Mouse (Mus musculus) thymus, postnatal 4 days (tissue): ENCODE measurements around the gene Cyp2d22.
A peak's percentile ranks its signal among the peaks of the same experiment; 100 is the strongest.

ENCODE experiments used
- DNase-seq: peaks from one replicate; pipeline ENCODE4 v3.0.0; 2021

Gene Cyp2d22

DNA sequence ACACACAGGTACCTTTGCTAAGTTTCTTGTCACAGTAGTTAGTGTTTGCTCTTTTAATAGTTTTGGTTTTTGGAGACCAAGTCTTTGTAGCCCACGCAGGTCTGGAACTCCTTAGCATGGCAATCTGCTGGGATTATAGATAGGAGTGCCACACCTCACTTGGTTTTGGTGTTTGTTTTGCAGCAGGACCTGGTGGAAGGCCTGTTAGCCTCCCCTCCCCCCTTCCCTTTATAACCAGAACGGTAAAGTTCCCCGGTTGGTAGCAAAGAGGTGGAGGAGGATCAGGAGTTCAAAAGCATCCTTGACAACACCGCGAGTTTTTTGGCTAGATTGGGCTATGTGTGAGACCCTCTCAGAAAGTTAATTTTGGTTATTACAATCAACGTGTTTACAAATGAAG, 35.1 kb downstream of the Cyp2d22 start:
- DNase-seq = no peak

DNA sequence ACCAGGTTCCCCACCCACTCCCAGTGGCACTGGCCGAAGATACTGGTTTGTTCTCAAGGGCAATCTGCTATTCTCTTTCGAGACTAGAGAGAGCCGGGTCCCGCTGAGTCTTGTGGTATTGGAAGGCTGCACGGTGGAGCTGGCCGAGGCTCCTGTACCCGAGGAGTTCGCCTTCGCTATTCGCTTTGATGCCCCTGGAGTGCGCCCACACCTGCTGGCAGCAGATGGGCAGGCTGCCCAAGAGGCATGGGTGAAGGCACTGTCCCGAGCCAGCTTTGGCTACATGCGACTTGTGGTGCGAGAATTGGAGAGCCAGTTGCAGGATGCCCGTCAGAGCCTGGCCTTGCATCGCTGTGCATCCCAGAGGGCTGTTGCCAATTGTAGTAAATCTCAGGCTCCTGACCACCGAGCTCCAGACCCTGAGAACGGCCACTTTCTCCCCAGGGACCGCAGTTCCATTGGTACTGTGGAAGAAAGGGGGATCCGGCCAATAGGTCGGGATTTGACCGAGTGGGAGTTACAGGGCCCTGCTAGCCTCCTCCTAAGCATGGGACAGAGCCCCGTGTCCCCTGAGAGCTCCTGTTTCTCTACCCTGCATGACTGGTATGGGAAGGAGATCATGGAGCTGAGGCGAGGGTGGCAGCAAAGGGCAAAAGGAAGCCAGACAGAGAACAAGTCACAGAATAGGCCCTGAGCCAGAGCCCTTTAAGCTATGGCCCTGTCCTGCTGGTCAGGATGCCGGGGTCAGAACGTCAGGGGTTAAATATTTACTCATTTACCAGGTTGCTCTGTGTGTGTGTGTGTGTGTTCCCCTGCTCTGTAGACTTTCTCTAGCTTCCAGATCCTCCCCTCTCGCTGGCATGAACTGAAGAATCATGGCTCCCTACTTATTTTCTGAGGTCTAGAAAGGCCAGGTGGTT, 36.4 kb downstream of the Cyp2d22 start:
- DNase-seq = no peak

DNA sequence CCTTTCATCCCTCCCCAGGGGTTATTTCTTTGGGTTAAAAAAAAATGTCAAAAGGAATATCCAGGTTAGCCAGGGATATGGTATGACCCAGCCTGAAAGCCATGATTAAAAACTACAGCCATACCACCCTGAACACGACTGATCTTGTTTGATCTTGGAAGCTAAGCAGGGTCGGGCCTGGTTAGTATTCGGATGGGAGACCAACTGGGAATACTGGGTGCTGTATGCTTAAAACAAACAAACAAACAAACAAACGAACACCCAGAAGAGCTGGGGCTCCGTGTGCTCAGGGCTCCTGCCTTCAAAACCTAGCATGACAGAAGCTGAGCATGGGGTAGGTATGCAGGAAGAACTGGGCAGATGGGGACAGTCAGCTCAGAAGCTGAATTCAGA, 37.5 kb downstream of the Cyp2d22 start:
- peak; percentile 23 for DNase-seq

DNA sequence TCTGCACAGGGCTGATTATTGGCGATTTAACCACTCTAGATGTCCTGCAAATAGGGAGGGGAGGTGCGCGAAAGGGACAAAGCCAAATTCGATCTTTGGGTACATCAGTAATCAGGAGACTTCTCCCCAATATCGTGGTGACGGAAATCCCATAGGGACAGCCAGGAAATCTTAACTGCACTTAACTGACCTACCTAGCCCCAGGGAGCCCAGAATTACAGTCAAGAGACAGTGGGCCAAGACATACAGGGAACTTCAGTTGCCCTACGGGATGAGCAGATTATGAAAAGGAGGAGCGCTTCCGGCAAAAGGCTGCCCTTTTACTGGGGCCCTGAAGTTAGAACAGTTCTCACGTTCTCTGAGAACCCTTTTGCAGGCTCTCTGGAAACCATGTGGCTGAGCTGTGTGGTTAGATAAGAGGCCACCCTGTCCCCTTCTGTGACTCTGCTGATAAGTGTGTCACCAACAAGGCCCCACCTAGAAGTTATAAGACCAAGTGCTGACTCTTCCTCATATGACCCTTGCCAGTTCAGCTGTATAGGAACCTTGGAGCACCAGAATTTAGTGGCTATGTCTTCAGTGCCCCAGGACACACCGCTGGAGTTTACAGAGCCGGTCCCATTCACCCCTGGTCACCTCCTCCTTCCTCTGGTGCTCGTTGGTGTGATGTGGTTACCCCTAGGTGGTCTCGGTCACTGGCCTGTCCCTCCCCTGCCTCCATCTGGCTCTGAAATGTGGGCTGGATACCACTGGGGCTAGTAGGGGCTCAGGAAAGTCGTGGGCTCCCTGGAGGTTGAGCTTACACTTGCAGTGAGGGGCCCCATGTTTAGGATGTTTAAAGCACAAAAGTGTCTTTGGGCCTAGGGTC, 38.2 kb downstream of the Cyp2d22 start:
- DNase-seq = peak; percentile 48

DNA sequence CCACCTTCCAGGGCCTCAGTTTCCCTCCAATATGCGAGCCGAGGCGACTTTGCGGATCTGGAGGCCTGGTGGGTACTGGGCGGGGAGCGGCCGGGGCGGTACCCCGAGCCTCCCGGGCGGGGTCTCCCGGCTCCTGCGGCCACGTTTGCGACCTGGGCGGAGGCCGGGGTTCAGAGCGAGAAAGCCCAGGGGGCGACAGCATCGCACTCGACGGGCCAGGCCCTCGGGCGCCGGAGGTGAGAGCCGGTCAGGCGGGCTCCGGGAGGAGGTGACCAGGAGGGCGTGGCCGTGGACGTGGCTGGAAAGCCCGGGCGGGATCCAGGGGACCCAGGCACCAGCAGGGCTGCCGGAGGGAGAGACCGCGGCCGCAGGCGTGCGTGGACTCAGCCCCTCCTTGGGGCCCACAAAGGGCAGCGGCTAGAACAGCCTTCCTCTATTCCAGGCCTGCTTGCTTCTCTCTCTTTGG, 39.0 kb downstream of the Cyp2d22 start:
- DNase-seq = peak; percentile 67

DNA sequence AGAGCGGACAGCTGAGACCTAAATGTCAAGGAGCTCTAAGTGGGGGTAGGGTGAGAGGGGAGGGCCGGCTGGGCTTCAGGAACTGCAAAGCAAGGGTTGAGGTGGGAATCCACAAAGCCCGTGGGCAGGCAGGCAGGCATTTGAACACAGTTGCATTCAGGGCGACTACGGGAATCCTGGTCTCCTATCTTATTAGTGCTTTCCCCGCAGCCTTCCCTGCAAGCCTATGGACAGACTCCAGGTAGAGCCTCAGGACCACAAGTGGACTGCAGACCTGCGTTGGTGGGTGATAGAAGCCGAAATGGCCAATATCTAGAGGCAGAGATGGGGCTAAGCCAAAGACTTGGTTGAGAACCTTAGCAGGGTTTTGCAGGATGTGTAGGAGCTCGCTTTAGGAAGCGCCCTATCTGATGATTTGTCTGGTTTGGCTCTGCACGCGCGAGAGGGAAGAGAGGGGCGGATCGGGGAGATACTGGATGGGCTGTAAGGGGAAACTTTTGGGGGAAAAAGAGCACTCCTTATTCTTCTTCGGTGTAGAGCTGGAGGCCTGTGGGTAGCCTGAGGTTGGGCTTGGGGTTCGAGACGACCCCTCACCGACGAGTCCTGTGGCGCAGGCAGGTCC, 39.5 kb downstream of the Cyp2d22 start:
- peak; percentile 23 for DNase-seq

DNA sequence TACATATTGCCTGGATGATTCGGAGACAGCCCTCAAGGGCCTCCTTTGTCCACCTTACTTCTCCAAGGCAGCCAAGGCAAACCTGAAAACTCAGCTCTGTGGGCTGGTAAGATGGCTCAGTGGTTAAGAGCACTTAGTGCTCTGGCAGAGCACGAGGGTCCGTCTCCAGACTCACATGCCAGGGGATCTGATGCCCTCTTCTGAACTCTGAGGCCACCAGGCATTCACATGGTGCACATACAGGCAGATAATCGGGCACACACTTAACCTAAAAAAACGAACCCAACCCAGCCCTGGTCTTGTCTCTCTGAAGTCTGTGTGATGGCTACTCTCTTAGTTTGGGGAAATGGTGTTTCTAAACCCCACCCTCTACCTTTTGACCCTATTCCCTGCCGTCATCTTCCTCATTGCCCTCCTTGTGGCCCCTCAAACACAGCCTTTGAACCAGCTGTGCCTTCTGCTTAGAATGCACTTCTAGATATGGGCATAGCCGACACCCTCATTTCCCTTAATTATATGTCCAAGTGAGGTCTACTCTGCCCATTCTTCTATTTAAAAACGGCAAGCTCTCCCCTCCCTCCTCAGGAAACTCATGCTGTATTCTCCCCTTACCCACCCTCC, 40.3 kb downstream of the Cyp2d22 start:
- peak; percentile 29 for DNase-seq

DNA sequence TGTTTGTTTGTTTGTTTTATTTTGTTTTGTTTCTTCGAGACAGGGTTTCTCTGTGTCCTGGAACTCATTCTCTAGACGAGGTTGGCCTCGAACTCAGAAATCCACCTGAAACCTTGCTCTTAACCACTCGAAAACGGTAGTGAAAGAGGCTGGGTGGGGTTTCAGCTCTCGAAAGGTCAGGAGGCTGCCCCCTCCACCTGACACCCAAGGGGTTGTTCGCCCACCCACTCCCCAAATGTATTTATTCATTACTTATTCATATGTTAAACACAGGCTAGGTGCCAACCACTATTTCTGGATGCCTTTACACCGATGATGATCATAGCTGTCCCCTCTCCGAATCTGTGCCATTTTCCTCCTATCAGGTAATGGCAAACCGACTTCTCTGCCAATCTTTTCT, 40.9 kb downstream of the Cyp2d22 start:
- DNase-seq = no peak

DNA sequence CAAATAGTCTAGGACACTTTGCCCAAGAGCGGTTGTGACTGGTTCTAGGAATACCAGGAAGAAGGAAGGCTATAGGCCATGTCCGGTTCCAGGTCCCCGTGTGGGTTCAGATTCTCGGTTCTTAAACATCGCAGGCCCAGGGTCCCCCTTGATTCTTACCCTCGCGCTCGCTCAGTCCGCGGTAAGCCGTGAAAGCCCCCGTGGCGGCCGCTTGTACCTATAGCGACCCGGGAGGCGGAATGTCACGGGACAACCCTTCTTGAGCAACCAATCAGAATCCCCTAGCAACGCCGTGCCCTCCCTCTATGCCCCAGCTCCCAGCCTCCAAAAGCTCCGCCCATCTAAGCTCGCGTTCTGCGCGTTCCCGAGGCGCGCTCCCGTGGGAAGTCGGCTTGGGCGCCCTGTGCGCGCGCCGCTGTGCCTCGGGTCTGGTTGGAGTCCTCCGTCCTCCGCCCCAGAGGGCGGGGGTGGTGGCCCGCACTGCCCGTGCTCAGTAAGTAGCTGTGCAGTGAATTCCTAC, 41.4 kb downstream of the Cyp2d22 start, which contains the start of the genes Naga, Pheta2 and Smdt1:
TSS of gene Naga (minus strand) at position 333 of the 520 bp plus-strand sequence.
TSS of gene Pheta2 (plus strand) at position 350 of the 520 bp plus-strand sequence.
TSS of gene Smdt1 (plus strand) at position 367 of the 520 bp plus-strand sequence.
- DNase-seq = peak; percentile 98

DNA sequence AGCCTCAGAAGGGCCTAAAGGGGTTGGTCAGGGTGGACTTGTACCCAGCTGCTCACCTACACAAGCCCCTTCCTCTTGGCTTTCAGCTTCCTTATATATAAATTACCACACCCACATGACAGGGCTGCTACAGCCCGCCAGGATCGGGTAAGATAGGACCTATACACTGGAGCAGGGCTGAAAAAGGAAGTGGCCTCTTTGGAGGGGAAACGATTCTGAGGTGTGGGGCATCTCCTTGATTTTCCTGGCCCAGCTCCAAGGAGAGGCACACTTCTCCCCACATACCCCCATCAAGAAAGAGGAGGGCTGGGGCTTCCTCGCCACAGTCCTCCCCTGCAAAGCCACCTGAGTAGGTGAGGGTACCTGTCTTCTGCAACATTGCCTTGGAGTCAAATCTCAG, 42.2 kb downstream of the Cyp2d22 start:
- DNase-seq = no peak

DNA sequence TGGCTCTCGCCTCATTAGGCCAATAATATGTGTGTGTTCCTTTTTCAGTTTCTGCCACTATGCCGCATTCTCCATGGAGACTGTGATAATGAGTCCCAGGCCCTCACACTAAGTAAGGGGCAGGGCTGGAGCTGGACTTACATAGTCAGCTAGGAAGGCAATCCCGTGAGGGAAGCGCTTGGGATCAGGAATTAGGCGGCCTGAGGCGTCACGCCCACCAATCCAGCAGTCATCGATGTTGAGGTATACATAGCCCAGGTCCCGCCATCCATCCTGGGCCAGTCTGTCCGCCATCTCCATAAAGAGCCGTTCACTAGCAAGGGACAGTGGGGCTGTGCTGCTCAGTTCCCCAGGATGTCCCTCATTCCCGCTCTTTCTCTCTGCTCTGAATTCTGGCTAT, 43.4 kb downstream of the Cyp2d22 start:
- no peak for DNase-seq

DNA sequence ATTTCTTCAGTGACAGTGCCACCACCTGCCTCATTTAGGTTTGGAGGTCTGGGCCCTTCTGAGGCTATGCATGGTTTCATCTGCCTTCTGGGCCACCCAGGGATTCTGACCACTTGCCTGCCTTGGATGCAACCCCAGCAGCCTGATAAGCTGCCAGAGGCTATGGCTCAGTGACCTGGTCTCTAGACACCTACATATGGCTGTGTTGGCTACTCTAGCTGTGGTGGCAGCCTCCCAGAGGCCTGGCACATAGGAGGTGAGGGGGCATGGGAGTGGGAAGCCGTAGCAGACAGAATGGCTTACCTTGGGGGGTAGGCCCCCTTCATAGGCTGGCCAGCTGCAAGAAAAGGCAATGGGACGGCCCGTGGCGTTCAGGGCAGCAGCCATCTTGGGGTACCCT, 44.9 kb downstream of the Cyp2d22 start:
- no peak for DNase-seq

DNA sequence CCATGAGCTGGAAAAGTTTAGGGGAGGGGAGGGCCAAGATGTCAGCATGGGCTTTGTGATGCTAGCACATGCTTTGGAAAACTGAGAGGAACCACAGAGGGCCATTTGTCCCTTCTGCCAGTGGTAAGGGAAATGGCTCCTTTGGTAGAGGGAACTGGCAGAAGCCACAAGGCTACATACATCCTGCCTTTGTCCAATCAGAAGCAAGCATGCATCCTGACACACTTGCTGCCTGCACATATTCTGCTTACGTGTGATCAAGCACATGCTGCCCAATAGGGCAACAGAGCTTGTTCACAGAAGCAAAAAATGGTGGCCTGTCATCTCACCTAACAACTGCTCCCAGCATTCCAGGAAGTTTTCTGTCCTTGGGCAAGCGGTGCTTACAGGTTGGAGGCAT, 54.7 kb downstream of the Cyp2d22 start:
- no peak for DNase-seq

DNA sequence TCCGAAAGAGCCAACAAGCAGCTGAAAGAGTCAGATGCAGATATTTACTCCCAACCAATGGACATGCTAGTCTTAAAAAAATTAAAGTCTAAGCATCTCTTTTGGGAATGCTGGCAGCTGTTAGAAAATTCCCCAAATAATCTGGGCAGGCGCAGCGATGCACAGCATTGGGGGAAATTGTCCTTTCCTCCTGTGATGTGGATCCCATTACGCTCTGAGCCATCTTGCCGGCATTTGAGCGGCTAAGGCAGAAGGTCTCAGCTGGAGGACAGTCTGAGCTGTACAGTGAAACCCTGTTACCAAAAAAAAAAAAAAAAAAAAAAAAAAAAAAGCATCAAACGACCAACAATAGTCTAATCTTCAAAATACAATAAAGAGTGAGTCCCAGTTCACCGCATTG, 57.9 kb downstream of the Cyp2d22 start:
- DNase-seq = no peak
